Mouse (Mus musculus) hindlimb bud, embryonic 11.5 days (tissue): Measurements from ENCODE around the gene Prr7.

Experiments
- DNase-seq: peaks from one replicate; pipeline ENCODE4 v3.0.0-alpha.2; 2012; ENCODE audit warnings: low read depth, low spot score; ENCODE audit errors: extremely low spot score

Gene Prr7

DNA sequence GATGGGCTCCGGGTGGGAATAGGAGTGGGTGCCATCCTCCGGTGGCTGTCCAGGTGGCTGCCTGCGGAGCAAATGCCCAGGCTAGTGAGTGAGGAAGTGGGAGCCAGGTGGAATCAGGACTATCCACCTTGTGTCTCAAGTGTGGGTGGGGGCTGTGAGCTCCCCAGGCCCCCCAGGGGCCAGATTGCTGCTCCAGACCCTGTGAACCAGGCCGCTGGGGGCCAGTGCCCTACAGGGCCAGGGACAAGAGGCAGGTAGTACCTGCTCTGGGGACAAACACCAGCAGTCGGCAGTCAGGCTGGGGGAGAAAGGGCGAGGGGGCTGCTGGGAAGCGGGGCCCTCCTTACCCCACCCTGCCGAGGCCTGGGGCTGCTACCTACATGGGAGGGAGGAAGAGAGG, 12.2 kb downstream of the Prr7 start:
- no peak for DNase-seq

DNA sequence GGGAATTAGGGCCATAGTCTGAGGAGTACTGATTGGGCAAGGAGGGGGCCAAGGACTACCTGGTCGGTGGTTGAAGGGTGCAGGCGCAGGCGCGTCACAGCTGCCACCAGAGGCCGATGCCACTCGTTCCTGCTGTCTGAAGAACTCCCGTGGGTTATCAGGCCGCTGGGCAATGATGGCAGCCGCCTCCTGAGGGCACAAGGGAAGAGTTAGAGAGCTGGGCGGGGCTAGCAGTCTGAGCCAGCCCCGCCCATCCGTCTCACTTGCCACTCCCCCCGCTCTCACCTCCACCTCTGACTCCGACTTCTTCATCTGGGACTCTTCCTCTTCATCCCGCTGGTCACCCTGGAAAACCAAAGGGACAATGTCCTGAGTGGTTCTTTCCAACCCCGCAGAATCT, 13.4 kb downstream of the Prr7 start:
- no peak for DNase-seq

DNA sequence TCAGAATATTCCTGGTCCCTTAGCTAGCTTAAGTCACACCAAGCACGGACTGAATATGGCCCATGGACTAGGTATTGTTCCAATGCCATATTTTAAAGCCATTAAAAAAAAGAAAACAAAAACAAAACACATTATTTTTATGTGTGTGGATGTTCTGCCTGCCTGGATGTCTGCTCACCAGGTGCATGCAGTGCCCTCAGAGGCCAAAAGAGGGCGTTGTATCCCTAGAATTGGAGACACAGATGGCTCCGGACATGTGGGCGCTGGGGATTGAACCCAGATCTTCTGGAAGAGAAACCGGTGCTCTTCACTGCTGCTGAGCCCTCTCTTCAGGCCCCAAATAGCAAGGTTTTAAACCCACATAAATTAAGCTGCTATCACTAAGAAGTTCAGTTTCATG, 14.0 kb downstream of the Prr7 start:
- no peak for DNase-seq

DNA sequence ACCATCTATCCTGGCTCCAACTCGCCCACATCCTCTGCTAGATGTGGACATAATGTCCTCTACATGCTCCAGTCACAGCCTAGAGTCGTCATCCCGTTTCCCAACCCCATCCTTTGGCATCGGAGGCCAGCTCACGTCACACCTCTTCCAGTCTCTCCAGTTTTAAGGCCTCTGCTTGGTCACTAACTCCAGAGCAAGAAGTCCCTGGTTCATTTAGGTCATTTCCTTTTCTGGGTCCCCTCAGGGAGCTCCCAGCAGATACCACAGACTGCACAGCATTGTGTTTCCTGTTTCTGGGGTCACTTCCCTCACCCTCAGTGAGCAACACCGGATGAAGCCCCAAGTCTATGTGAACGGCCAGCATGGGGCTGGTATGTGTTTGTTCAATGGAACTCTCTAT, 14.9 kb downstream of the Prr7 start:
- DNase-seq: no peak

DNA sequence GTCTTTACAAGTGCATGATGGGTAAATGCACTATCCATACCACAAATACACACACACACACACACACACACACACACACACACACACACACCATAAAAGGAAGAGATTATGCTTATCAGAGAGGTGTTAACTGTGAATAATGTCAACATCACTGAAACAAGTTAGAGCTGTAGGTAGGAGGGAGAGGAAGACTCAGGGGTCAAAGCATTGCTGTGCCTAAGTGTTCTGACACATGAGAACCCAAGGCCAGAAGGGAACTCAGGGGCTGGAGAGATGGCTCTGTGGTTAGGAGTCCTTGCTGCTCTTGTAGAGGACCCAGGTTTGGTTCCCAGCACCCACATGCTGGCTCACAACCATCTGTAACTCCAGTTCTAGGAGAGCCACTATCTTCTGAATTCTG, 15.9 kb downstream of the Prr7 start:
- DNase-seq: no peak

DNA sequence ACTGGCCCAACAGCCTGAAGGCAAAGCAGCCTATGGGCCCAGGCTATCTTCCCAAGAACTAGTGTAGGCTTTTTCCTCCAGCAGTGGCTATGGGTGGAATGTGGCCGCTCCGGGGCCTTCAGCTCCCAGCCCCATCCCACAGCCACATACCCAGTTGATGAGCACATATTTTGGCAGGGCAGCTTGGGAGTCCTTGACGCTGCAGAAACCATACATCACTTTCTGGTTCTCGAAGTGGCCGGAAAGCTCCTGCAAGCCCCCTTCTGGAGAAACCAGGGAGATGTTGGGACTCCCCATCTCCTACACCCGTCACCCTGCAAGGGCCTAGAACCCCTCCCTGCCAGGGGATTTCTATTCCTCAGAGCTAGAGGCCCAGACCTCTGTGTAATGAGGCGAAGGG, 18.5 kb downstream of the Prr7 start:
- DNase-seq: no peak

DNA sequence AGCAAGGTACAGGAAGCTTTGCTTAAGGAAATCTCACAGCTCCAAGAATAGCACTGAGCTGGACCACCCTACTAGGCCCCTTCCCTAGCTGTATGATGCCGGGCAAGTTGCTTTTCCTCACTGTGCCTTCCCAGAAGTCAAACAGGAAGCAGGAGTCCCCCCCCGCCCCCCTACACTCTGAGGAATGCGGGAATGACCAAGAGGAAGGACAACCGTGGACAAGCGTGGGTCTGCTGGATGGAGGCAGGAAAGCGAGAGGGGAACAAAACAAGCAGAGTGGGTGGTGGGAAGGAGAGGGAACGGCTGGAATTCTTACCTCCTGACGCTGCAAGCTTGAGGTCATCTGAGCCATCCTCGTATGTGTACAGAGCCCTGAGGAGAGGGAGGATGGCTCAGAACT, 19.0 kb downstream of the Prr7 start:
- no peak for DNase-seq

DNA sequence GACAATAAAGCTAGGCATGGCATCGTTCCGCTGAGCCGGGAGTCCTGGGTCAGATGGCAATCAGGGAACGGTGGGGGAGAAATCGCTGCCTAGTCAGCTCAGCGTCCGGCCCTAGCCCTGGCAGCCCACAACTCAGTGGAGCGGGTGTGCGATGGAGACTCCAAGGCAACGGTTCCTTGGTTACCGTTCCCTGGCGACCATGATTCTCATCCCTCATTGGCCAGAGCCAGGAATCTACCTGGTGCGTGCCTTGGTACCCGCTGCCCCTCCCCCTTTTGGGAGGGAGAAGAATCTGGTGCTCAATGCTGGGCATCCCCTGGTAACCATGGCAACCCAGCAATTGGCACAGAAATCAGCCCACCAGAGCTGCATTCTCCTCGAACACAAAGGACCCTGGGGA, 19.5 kb downstream of the Prr7 start:
- DNase-seq: no peak

DNA sequence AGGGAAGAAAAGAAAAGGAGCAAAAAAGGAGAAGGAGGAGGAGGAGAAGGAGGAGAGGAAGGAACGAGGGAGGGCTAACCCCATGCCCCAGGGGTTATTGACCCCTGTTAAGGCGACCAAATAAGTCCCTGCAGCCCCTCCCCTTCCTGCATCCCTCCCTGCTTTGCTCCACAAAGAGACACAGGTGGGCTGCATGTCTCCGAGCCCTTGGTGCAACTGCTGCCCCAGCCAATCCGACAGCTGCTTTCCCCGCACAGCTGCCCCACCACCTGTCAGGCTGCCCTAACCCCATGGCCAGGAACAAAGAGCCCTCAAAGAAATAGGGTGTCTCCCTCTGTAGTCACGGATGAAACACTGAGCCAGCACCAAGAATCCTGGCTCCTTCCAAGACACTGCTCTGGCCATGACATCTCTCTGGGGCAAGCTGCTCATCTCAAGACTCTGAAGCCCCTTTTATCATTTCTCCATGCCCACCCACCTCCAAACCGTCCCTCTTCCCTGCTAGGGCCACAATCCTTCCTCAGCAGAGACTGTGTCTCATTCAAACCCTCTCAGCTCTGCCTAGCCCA, 20.5 kb downstream of the Prr7 start:
- DNase-seq: no peak

DNA sequence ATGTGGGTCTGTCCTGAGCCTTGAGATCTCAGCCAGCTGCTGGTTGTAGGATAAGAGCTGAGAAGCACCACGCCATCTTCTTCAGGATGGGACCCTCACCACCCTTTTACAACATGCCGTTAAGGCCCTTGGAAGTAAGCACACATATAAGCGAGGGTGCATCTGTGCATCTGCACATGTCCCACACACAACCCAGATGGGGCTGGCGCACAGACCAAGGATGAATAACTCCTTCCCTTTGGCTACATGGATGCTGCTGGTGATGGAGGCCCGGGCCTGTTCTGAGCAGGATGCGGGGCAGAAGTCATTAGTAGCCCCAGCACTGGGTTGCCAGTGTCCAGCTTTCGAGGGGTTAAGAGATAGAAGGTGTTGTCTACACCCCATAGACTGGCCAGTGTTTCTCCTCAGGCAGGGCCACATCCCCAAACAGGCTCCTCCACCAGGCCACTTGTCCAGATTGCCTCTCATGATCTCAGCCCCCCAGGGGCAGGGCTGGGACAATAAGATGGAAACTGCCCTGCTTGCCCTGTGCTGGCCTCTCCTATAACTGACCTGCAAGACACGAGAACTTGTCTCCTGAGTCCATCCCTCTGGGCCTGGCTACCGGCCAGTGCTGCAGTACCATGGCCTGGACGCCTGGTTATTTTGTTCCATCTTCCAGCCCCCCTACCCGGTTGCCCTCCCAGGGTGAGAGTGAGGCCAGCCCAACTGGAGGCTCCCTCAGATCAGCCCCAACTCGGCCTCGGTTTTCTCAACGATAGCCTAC, 22.1 kb downstream of the Prr7 start:
- DNase-seq: no peak

DNA sequence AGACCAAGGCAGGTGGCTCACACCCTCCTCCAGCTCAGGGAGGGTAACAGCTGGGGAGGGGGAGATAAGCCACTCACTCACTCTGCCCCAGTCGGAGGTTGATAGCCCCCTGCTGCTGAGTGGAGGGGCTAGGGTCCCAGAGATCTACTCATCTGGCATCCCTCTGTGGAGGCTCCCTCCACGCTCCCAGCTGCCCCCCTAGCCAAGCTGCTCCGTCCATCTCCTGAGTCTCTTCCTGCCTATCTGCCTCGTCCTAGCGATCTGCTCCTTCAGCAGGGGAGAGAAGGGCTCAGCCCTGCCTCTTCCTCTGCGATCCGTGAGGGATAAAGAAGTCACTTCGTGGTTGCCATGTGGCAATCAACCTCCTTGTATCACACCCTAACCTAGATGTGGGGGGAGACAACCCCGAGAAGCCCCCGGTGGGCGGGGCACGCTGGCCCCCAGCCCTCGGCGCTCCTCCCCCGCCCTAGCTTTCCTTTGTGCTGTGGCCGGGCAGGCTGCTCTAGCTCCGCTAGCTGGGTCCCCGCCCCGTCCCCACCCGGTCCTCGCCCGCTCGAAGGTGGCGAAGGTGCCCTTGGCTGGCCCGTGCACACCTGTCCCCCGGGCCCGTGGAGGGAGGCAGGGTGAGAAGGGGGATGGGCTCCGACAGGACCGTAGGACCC, 23.0 kb downstream of the Prr7 start:
- no peak for DNase-seq

DNA sequence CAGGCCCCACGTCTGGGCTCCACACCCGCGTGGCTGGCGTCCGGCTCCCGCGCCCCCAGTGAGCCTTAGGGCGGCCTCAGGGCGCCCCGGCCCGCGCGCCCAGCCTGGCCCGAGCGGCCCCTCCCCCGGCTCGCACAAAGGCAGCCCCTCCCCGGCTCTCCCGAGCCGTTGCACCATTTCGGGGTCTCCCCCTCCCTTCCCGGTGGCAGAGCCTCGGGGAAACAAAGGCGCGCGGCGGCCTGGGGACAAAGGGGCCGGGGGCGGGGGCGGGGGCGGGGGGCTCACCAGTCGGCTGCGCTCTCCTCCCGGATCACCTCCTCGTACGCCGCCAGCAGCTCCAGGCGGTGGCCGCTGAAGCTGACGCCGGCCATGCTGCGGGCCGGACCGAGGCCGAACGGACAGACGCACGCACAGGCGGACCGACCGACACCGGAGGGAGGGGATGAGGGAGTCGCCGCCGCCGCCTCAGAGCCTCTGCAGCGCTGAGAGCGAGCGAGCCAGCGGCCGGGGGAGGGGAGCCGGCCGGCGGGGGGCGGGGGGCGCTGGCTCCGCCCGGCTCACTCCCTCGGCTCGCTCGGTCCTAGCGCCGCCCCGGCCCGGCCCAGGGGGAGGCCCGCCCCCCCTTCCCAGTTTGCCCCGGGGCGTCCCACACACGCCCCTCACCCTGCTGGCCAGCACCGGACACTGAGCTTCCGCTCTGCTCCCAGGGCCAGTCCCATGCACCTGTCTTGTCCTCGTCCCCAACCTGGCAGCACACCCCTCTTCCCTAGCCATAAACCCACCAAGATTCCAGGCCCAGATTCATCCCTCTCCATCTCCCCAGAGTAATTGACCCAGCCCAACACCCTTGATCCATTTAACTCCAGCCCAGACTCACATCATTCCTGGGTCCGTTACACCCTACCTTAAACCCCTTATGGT, 23.8 kb downstream of the Prr7 start, which contains the start of gene Dbn1:
Dbn1 (minus strand) TSS at position 534 of the 921 bp plus-strand sequence.
- DNase-seq: no peak

DNA sequence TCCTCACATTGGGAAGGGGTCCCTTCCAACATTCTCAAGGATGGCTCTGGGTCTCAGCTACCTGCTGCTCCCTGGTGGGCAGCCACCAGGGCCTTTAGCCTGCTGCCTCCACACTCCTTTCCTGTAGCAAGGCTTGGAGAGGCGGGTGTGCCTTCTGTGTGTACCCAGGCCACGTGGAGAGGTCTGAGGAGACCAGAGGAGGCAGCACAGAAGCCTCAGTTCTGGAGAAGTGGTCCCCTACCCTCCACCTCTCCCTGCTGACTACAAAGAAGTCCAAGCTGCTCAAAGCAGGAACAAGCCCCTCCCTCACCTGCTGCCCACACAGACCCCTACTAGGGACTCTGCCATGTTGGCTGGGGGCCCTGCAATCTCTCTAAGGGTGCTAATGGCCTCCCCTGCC, 30.2 kb downstream of the Prr7 start:
- no peak for DNase-seq

DNA sequence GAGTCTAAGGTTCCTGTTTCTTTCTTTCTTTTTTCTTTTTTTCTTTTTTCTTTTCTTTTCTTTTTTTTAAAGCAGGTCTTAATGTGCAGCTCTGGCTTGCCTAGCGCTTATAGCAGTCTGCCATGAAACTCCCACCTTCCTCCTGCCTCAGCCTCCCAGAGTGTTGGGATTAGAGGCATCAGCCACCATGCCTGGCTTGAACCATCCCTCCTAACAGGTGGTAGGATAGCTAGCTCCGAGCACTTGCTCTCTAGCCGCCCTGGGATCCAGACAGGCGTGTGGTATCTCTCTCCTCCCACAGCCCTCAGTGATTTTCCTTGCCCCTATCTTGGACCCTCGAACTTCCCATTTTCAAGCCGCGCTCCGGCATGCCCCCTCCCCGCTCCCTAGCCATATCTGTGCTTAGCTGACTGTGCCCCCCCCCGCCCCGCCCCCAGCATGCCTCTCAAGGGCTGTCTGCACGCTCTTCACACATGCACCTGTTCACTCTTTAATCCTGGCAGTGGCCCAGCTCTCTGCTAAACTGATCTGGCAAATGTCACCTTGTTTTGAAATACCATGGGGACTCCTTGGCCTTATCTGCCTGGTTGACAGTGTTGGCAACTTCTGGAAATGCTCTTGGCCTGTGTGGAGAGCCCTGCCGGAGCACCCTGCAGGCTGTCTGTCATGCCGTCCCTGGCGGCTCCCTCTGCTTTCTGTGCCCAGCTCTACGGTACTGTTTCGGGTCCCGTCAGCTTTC, 31.0 kb downstream of the Prr7 start:
- DNase-seq: no peak

DNA sequence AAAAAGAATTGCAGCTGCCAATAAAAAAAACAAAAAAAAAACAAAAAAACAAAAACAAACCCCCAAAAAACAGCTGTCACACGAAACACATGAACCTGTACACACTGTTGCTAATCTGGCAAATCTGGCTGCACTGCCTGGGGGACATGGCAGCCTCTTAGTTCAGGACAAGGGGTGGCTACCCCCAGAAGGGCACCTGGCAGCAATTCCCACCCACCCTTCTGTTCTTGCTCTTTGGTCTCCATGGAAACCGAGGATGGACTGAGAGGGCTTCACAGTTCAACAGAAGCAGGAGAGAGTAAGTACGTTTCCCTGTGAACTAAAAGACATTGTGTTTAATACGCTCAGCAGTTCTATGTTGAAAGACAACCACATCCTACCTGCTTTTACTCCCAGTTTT, 31.6 kb downstream of the Prr7 start:
- DNase-seq: no peak

DNA sequence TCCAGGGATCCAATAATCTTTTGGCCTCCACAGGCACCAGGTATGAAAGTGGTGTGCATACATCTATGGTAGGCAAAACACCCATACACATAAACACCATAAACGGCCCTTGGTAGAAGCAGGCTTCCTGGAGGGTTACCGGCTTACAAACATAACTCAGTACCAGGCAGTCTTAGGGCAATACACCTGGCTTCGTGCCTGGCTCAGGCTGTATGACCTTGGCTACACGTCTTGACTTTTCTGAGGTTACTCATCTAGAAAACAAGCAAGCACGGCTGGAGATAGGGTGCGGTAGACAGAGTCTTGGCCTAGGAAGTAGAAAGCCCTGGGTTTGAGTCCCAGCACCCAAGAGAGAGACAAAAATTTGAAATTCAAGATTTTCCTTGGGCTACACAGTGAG, 32.6 kb downstream of the Prr7 start:
- no peak for DNase-seq

DNA sequence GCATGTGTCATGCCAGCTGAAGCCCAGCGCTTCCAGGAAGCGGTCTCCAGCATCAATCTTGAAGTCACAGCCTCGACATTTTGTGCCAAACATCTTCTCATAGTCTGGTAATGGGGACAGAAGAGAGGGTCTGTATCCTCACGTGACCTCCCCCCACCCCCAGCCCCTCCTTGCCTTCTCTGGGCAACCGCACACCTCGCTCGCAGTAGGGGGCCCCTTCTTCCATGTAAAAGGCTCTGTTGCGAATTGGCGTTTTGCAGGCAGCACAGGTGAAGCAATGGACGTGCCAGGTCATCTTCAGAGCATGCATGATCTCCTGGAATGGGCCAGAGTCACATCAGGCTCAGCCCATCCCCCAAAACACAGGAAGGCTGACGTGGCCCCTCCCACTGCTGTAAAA, 34.8 kb downstream of the Prr7 start:
- DNase-seq: no peak

DNA sequence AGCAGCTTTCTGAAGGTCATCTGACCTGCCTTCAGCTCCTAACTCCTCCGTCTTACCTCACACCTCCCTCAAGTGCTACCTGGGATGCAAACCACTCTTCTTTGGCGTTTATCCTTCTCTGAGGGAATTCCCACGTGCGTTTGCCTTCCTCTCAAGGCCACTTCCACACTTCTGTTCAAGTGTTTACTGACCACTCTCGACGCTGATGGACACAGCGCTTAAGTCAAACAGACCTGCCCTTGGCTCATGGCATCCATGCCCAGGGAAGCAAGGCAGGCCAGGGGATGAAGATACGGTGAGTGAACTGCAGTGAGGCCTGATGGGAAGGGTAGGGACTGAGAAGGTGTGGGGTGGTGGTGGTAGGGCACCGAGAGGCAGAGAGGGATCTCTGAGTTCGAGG, 36.5 kb downstream of the Prr7 start:
- no peak for DNase-seq

DNA sequence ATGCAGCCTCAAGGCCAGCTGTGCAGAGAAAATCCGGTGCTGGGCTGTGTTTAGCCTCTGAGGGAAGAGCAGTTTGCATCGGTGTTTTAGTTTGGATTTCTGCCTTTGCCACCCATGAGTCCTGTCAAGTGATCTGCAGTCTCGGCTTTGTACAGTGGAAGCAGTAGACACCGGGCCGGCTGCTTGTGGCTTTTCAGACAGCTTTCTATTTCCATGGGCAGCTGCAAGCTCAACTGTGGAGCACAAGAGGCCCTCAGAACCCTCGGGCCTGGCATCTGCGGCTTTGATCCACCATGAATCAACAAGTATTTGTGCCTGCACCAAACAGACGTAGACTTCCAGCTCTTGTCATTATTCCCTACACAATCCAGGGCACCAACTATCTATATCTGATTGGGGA, 38.3 kb downstream of the Prr7 start:
- no peak for DNase-seq

DNA sequence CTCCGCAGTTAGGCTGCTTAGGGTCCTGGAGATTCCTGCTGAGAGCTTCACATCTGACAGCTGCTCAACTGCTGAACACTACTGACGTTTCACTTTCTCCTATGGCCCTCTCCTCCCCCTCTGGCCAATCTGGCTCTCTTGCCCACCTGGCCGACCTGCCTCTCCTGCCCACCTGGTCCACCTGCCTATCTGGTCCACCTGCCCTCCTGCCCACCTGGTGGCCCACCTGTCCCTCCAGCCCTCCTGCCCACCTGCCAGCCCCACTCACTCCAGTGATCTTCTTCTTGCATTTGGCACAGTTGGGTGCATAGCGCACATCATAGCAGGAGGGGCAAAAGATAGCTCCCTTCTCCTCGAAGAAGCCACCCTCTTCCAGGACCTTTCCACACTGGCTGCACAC, 40.3 kb downstream of the Prr7 start:
- DNase-seq: no peak

DNA sequence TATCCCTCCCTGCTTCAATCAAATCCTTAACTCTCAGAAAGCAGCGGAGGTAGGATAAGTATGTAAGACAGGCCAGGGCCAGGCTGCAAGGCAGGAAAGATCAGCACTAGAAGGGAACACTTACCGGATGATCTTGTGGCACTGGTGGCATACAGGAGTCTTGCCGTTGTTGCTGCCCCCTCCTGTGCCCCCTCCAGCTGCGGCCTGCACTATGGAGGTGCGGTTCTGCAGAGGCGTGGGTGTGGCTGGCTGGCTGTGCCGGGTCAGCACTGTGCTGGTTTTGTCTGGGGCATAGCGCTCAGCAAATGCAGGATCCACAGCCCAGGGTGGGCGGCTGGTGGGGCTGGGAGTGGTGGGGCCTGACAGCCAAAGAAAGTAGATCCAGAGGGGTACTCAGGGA, 41.7 kb downstream of the Prr7 start:
- no peak for DNase-seq
